Mouse (Mus musculus): ENCODE measurements around the gene Anapc10. TPM values are rescaled to one million over a fixed set of nuclear protein-coding genes. Genes with fewer than 3 reads are reported as not detected.

Anapc10 gene
- 47.5 TPM for polyA plus RNA-seq (2014; fragmentation: Illumina TruSeq; extraction: RNeasy Lipid Tissue Mini Kit (QIAGEN cat#74804); ENCODE audit: low read depth, low replicate concordance)

GRCm38 (mm10) chr8:79711064-79711961, at the start of gene Anapc10, which contains the start of gene Abce1:
Gene Anapc10, plus strand, starts transcription at chr8:79711820.
Gene Abce1, minus strand, starts transcription at chr8:79711740.

Other genes with a start within 250 kb of the Anapc10 start
- 91.4 TPM for gene Otud4, start 72.2 kb upstream of the Anapc10 start, polyA plus RNA-seq (2014; fragmentation: Illumina TruSeq; extraction: RNeasy Lipid Tissue Mini Kit (QIAGEN cat#74804); ENCODE audit: low read depth, low replicate concordance)
- 319 TPM for gene Abce1, start 80 bp upstream of the Anapc10 start, polyA plus RNA-seq (2014; fragmentation: Illumina TruSeq; extraction: RNeasy Lipid Tissue Mini Kit (QIAGEN cat#74804); ENCODE audit: low read depth, low replicate concordance)